Mouse (Mus musculus): ENCODE measurements at regions not wholly inside any gene's neighbourhood (a gene's known extent, or its start where the extent isn't known, plus 50 kb on each side); places are given as distances from the start of the nearest gene placed in this dataset.

DNA sequence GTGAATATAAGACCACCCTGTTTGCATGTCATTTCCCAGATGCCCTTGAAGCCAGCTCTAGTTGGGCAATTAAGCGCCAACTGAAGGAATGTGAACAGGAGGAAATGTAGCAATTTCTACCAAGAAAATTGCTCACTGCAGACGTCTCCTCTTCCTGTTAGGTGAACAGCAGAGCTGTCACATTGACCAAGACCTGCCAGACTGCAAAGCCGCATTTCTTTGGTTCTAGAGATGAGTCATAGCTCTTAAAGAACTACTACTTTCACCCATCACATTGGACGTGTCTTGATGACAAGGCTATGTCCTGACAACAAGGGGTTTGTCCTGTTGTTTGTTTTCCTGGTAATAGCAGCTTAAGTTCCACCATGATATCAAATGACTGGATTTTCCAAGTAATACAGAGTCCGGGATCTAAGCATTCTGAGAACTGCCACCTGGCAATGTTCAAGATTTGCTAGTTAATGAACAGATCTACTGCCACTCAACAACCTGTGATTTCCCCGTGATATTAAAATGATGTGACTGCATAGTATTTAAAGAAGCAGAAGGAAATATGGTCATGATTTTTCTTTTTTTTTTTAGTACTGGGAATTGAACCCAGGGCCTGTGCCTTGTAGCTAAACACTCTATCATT lies 68.2 kb upstream of the Fndc3a start:
- no peak for DNase-seq

DNA sequence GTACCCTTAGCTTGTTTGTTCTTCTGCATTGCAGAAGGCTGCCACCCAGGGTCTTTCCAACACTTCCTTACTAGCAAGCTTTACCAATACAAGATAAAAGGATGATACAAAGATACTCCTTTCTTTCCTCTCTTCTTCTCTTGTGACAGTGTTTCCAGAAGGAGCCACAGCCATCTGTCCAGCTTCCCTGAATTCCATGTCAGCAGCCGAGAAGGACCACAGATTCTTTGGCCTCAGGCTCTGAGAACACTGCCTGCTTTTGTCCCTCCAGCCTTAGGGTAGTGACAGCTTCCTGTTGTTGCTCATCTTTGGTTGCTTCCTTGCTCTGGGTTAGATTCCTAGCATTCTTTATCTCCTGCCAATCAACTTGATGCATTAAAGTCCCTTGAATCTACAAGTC lies 60.4 kb upstream of the Fndc3a start:
- no peak for DNase-seq

DNA sequence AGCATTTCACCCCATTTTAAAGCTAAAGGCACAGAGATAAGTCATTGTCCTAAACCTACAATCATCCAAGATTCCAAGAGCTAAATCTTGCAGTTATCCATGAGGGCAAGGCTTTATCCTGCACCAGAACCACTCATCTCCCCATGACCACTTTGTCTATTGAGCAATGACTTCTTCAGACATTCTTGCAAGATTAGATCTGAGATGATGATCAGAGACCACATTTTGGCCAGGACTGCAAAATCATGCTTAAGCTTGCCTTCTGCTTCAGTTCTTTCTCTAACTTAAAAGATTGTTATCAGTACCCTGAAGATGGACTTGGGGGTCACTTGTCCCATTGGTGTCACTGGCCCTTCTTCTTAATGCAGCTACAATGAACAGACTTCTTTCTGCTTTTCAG lies 50.3 kb upstream of the Fndc3a start:
- DNase-seq, result no peak

Data from right cerebral cortex, postnatal 25 days (tissue).